Mouse (Mus musculus) cerebellum, adult 2 months (tissue): Measurements from ENCODE around the gene Mgat1.

Experiments used
- CTCF ChIP-seq: fragments of 200-500 bp; IDR thresholded peaks from 2 replicates; pipeline ENCODE4 v1.5.1; 2011; ENCODE audit warnings: low read depth, mild to moderate bottlenecking, control low read depth, low read length, moderate library complexity, borderline replicate concordance; ENCODE audit not compliant: insufficient read depth
- POLR2A ChIP-seq: fragments of 200-500 bp; IDR thresholded peaks from 2 replicates; pipeline ENCODE4 v1.6.1; 2011; ENCODE audit warnings: low read length, control low read depth, borderline replicate concordance; ENCODE audit not compliant: insufficient read depth

DNA sequence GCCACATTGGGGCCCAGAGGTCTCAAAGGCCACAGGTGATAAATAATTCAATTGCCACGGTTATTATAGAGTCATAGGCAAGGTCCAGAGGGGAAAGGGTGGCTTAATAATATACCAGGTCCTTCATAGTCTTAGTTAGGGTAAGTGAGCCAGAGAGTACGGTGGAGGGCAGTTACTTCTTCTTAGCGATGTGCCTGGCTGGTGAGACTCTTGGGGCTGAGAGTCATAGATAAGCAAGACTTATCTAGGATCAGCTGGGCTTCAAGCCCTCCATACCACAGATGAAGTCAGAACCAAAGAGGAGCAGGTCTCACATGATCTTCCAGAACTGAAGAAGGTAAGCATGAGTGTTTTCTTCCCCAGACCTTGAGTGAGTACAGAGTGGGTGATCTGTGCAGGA is 34.2 kb downstream of the Mgat1 start, which contains the start of gene Olfr1393:
- TF ChIP-seq CTCF (no peak), POLR2A (no peak)
